Mouse (Mus musculus): ENCODE data around the gene Hoxd1.

- no peak for TF ChIP-seq POLR2A (IDR thresholded peaks at IDR 0.05; ENCODE audit: insufficient read depth, low read depth, low read length)
- TF ChIP-seq CTCF (IDR thresholded peaks at IDR 0.05; ENCODE audit: insufficient read depth, low read depth, low read length): no peak
Measured at GRCm38 (mm10) chr2:74747006-74747405, 15.8 kb upstream of the Hoxd1 start.
